In the genomic region with DNA sequence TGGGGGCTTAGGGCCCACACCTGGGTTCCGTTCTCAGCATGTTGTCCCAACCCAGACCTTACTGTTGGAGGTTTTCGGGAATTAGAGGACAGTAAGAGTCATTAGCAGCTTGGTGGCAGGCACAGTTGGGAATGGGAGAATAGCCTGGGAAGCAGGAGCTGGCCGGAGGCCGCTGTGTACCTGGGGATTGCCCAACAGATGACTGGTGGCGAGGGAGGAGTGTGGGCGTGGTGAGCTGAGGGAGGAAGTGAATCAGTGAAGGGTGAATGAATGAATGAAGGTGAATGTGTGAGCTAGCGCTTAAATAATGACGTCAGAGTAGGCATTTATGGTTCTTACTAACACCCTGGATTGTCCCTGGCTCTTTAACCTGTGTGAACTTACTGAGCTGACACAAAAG, we compare ENCODE assay signal across 14 mouse cellular contexts. TPM values are rescaled to one million over a fixed set of nuclear protein-coding genes. Genes with fewer than 3 reads are reported as not detected.
DNase-seq lines count a peak whose midpoint lies in the region; ATAC-seq and TF ChIP-seq lines count a peak whose summit lies in the region.
"Had no signal": no experiment of that assay in that cellular context is flagged by ENCODE, and none has a peak within 500 bp of the region (broad histone marks: within the 10 kb centered on the region; RNA-seq: fewer than 3 reads in every experiment).

No protein-coding gene starts in this region.

- no peak for TF ChIP-seq EP300 in liver, postnatal 0 days (IDR thresholded peaks at IDR 0.05; ENCODE audit: low read depth)

- peaks cover 7% of the 10 kb centered on the region; the same call in 1 of the 2 replicates for H3K27me3 ChIP-seq in heart, embryonic 15.5 days
- no peaks in the 10 kb centered on the region for H3K27me3 ChIP-seq in liver, postnatal 0 days (ENCODE audit: insufficient read depth, low read length)
- H3K27me3 ChIP-seq in embryonic facial prominence, embryonic 15.5 days = no peaks in the 10 kb centered on the region
- H3K27me3 ChIP-seq in stomach, embryonic 15.5 days (replicated peaks) = no peaks in the 10 kb centered on the region

- no peak overlapping the region for H3K9ac ChIP-seq in heart, embryonic 15.5 days
- no peak overlapping the region for H3K9ac ChIP-seq in liver, postnatal 0 days (replicated peaks)
- no peak overlapping the region for H3K9ac ChIP-seq in embryonic facial prominence, embryonic 15.5 days
- H3K9ac ChIP-seq in stomach, embryonic 15.5 days = no peak overlapping the region
- H3K9ac ChIP-seq: hindbrain, embryonic 12.5 days; midbrain, embryonic 12.5 days had no signal

- 86% methylated on average over 8 of the region's 8 CpGs for WGBS in heart, embryonic 15.5 days
- 67% methylated on average over 8 of the region's 8 CpGs for WGBS in liver, postnatal 0 days (ENCODE audit: insufficient replicate concordance)
- 84% methylated on average over 8 of the region's 8 CpGs for WGBS in embryonic facial prominence, embryonic 15.5 days
- 80% methylated on average over 8 of the region's 8 CpGs for WGBS in stomach, embryonic 15.5 days

- no peak for DNase-seq in heart, postnatal 4 days
- DNase-seq in liver, postnatal 0 days = no peak
- no peak for DNase-seq in liver
- no peak for DNase-seq in cerebellum, postnatal 4 days (ENCODE audit: low spot score in 2 of 2)
- DNase-seq in adrenal gland, postnatal 10 days = no peak
- DNase-seq: adrenal gland, postnatal 36 days; cerebellum, adult 11 months; thymus, postnatal 36 days had no signal

- ATAC-seq in heart, embryonic 15.5 days (replicated peaks; ENCODE audit: insufficient number of reproducible peaks, insufficient read depth, low FRiP score, low read depth) = no peak
- no peak for ATAC-seq in liver, postnatal 0 days
- ATAC-seq in embryonic facial prominence, embryonic 15.5 days (ENCODE audit: insufficient number of reproducible peaks, low FRiP score, low TSS enrichment, low read depth) = no peak
- ATAC-seq in stomach, embryonic 15.5 days (ENCODE audit: insufficient read depth, low FRiP score, low read depth) = no peak

- TF ChIP-seq CTCF in liver, postnatal 0 days (IDR thresholded peaks at IDR 0.05; ENCODE audit: low read depth) = no peak

- H3K36me3 ChIP-seq in heart, embryonic 15.5 days = no peaks in the 10 kb centered on the region
- H3K36me3 ChIP-seq in liver, postnatal 0 days (replicated peaks; ENCODE audit: insufficient read depth, low read length) = no peaks in the 10 kb centered on the region
- H3K36me3 ChIP-seq in embryonic facial prominence, embryonic 15.5 days = no peaks in the 10 kb centered on the region
- H3K36me3 ChIP-seq in stomach, embryonic 15.5 days = no peaks in the 10 kb centered on the region
- H3K36me3 ChIP-seq: hindbrain, embryonic 12.5 days; midbrain, embryonic 12.5 days had no signal

- peak overlapping the region; percentile 83; the same call in 1 of the 2 replicates for H3K27ac ChIP-seq in heart, embryonic 15.5 days
- H3K27ac ChIP-seq in liver, postnatal 0 days (ENCODE audit: low read depth) = 0 out of 2 replicates have a peak overlapping the region, but pooled peaks have one; percentile 22
- H3K27ac ChIP-seq in embryonic facial prominence, embryonic 15.5 days (replicated peaks) = 0 out of 2 replicates have a peak overlapping the region, but pooled peaks have one; percentile 69
- H3K27ac ChIP-seq in stomach, embryonic 15.5 days = peak overlapping the region; percentile 89
- H3K27ac ChIP-seq: hindbrain, embryonic 12.5 days; midbrain, embryonic 12.5 days had no signal

- no peaks in the 10 kb centered on the region for H3K9me3 ChIP-seq in heart, embryonic 15.5 days (replicated peaks)
- H3K9me3 ChIP-seq in liver, postnatal 0 days (ENCODE audit: low read length) = no peaks in the 10 kb centered on the region
- no peaks in the 10 kb centered on the region for H3K9me3 ChIP-seq in embryonic facial prominence, embryonic 15.5 days (replicated peaks)
- H3K9me3 ChIP-seq in stomach, embryonic 15.5 days = no peaks in the 10 kb centered on the region
- H3K9me3 ChIP-seq: hindbrain, embryonic 12.5 days; midbrain, embryonic 12.5 days had no signal

- no peak overlapping the region for H3K4me2 ChIP-seq in heart, embryonic 15.5 days
- no peak overlapping the region for H3K4me2 ChIP-seq in liver, postnatal 0 days (ENCODE audit: low read depth, low read length)
- H3K4me2 ChIP-seq in embryonic facial prominence, embryonic 15.5 days (replicated peaks) = no peak overlapping the region
- H3K4me2 ChIP-seq in stomach, embryonic 15.5 days = no peak overlapping the region
- H3K4me2 ChIP-seq: hindbrain, embryonic 12.5 days; liver, embryonic 11.5 days; midbrain, embryonic 12.5 days had no signal

- no peak overlapping the region for H3K4me3 ChIP-seq in heart, embryonic 15.5 days
- H3K4me3 ChIP-seq in liver, postnatal 0 days (ENCODE audit: low read depth, low read length) = no peak overlapping the region
- no peak overlapping the region for H3K4me3 ChIP-seq in embryonic facial prominence, embryonic 15.5 days (replicated peaks)
- H3K4me3 ChIP-seq in stomach, embryonic 15.5 days (replicated peaks) = no peak overlapping the region
- H3K4me3 ChIP-seq: hindbrain, embryonic 12.5 days; midbrain, embryonic 12.5 days had no signal

- H3K4me1 ChIP-seq in heart, embryonic 15.5 days (replicated peaks) = peaks cover 49% of the 10 kb centered on the region
- H3K4me1 ChIP-seq in liver, postnatal 0 days (ENCODE audit: insufficient read depth) = peaks cover 38% of the 10 kb centered on the region
- H3K4me1 ChIP-seq in embryonic facial prominence, embryonic 15.5 days = peaks cover 40% of the 10 kb centered on the region
- peaks cover 64% of the 10 kb centered on the region for H3K4me1 ChIP-seq in stomach, embryonic 15.5 days

RNA-seq across cellular contexts. Expression of gene Epha2, which starts 23.9 kb away (rescaled TPM):
- 2.7 and 4.2 TPM in 2 replicates for polyA plus RNA-seq in heart, embryonic 15.5 days (2015; fragmentation: Nextera tagmentation; extraction: Ambion mirVana)
- 10 to 100 TPM; 10.1 to 10.9 TPM for total RNA-seq in heart, postnatal 4 days (2021)
- polyA plus RNA-seq in liver, postnatal 0 days (2015; fragmentation: Nextera tagmentation; extraction: Ambion mirVana) = 1.5 and 2.4 TPM in 2 replicates
- polyA plus RNA-seq in embryonic facial prominence, embryonic 15.5 days (2015; fragmentation: Nextera tagmentation; extraction: Ambion mirVana) = 7.4 and 7.6 TPM in 2 replicates
- 5.9 and 7.3 TPM in 2 replicates for polyA plus RNA-seq in stomach, embryonic 15.5 days (2015; fragmentation: Nextera tagmentation; extraction: Ambion mirVana)
- 10 to 100 TPM; 13.4 to 18.1 TPM for total RNA-seq in adrenal gland, postnatal 10 days (2021)

RNA-seq across cellular contexts. Expression of gene Arhgef19, which starts 37.9 kb away (rescaled TPM):
- polyA plus RNA-seq in heart, embryonic 15.5 days (2015; fragmentation: Nextera tagmentation; extraction: Ambion mirVana) = 3.2 and 5.7 TPM in 2 replicates
- total RNA-seq in heart, postnatal 4 days (2021) = 1 to 10 TPM; 4.6 to 5.1 TPM
- polyA plus RNA-seq in liver, postnatal 0 days (2015; fragmentation: Nextera tagmentation; extraction: Ambion mirVana) = 3.0 and 4.2 TPM in 2 replicates
- polyA plus RNA-seq in embryonic facial prominence, embryonic 15.5 days (2015; fragmentation: Nextera tagmentation; extraction: Ambion mirVana) = 25.6 and 27.7 TPM in 2 replicates
- 20.9 and 24.3 TPM in 2 replicates for polyA plus RNA-seq in stomach, embryonic 15.5 days (2015; fragmentation: Nextera tagmentation; extraction: Ambion mirVana)
- total RNA-seq in adrenal gland, postnatal 10 days (2021) = 10 to 100 TPM; 29.0 to 31.0 TPM

Comparison
In these comparisons a context has a peak if more than half of its experiments do, and no peak if none do; other contexts are left out.
1. H3K27ac ChIP-seq: peak in every context shown above with its lines; median percentile 89 in stomach, embryonic 15.5 days; 83 in heart, embryonic 15.5 days; 69 in embryonic facial prominence, embryonic 15.5 days; 22 in liver, postnatal 0 days.